Mouse (Mus musculus) megakaryocyte, embryonic 14.5 days (primary cell): Measurements from ENCODE around the gene Cgnl1. TPM values are rescaled to one million over a fixed set of nuclear protein-coding genes. Genes with fewer than 3 reads are reported as not detected.

ENCODE experiments used
- H3K27me3 ChIP-seq: replicated peaks from 2 replicates; pipeline ENCODE3; 2012; ENCODE audit warnings: inconsistent platforms
- H3K36me3 ChIP-seq: replicated peaks from 2 replicates; pipeline ENCODE3; 2012; ENCODE audit warnings: low read length, inconsistent platforms, mixed read lengths
- H3K4me1 ChIP-seq: 2 replicates; pipeline ENCODE4 v1.6.1; 2012; ENCODE audit warnings: inconsistent platforms
- H3K4me3 ChIP-seq: replicated peaks from 2 replicates; pipeline ENCODE3; 2012; ENCODE audit warnings: moderate library complexity, mild to moderate bottlenecking, inconsistent platforms
- H3K9me3 ChIP-seq: 2 replicates; pipeline ENCODE4 v1.6.1; 2012; ENCODE audit warnings: inconsistent platforms
- FLI1 ChIP-seq: IDR thresholded peaks from 2 replicates; pipeline ENCODE4 v1.6.1; 2012; ENCODE audit warnings: low read length, inconsistent platforms, mixed read lengths
- GATA1 ChIP-seq: IDR thresholded peaks from 3 replicates; pipeline ENCODE4 v1.6.1; 2012; ENCODE audit warnings: mixed read lengths, low read length, inconsistent platforms, borderline replicate concordance
- polyA plus RNA-seq: library from polyadenylated mRNA; stranded (reverse); fragments of >175 nt; gene quantifications from 2 replicates; pipeline ENCODE4 v1.2.3, GENCODE M21; 2012; ENCODE audit warnings: low replicate concordance; ENCODE audit not compliant: insufficient read depth

Cgnl1 gene
- polyA plus RNA-seq, 1 experiment, result 0.04 TPM

- Histone ChIP-seq H3K4me1 (no peaks in the 10 kb centered on the region), H3K9me3 (no peaks in the 10 kb centered on the region), H3K4me3 (no peak overlapping the region), H3K36me3 (no peaks in the 10 kb centered on the region), H3K27me3 (peaks cover 35% of the 10 kb centered on the region)
- TF ChIP-seq GATA1 (no peak), FLI1 (no peak)
Observed at GRCm38 (mm10) chr9:71727233-71727632, 44.2 kb downstream of the Cgnl1 start.

DNA sequence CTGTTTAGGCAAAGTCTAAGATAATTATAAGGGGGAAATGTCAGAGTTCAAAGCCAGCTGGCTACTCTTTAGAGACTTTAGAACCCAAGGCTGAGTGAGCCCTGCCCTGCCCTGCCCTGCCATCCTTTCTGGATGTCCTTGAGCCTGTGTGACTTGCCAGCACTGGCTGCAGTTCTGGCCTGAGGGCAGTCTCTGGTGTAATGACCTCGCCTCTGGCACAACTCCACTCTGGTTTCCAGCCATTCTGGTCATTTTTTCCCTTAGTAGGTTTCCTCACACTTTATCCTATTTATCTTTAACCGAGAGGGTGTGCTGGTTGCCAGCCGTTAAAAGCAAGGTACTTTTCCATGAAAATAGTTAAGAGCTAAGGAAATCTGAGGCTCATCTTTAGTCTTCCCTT lies 45.3 kb downstream of the Cgnl1 start:
- no peak for TF ChIP-seq FLI1
- TF ChIP-seq GATA1, result no peak
- Histone ChIP-seq H3K4me1 (no peaks in the 10 kb centered on the region), H3K27me3 (peaks cover 41% of the 10 kb centered on the region), H3K4me3 (no peak overlapping the region), H3K9me3 (no peaks in the 10 kb centered on the region), H3K36me3 (no peaks in the 10 kb centered on the region)

GRCm38 (mm10) chr9:71722366-71722765 lies 49.0 kb downstream of the Cgnl1 start:
- Histone ChIP-seq H3K4me3 (no peak overlapping the region), H3K9me3 (no peaks in the 10 kb centered on the region), H3K27me3 (peaks cover 33% of the 10 kb centered on the region), H3K36me3 (no peaks in the 10 kb centered on the region), H3K4me1 (no peaks in the 10 kb centered on the region)
- TF ChIP-seq GATA1, result no peak
- no peak for TF ChIP-seq FLI1

- Histone ChIP-seq H3K27me3 (peaks cover 33% of the 10 kb centered on the region), H3K36me3 (no peaks in the 10 kb centered on the region), H3K9me3 (no peaks in the 10 kb centered on the region), H3K4me1 (no peaks in the 10 kb centered on the region), H3K4me3 (no peak overlapping the region)
- TF ChIP-seq FLI1, result no peak
- no peak for TF ChIP-seq GATA1
Observed at GRCm38 (mm10) chr9:71716995-71717394, 54.4 kb downstream of the Cgnl1 start.

DNA sequence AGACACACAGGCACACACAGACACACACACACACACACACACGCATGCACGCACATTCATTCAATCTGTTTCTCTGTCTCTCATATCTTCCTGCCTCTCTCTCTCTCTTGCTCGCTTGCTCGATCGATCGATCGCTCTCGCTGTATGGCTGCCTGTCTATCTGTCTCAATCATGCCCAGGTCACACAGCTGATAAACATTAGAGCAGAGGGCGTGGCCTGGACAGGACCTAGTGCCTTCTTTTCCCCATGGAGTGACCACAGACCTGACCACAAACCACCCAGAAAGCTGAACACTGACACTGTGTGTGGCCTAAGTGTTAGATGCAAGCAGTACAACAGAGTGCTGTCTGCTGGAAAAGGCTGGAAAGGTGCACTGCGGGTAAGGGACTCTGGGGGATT lies 60.6 kb downstream of the Cgnl1 start:
- TF ChIP-seq FLI1 (no peak), GATA1 (no peak)
- Histone ChIP-seq H3K4me3 (no peak overlapping the region), H3K9me3 (no peaks in the 10 kb centered on the region), H3K27me3 (peaks cover 53% of the 10 kb centered on the region), H3K4me1 (peaks cover 6% of the 10 kb centered on the region), H3K36me3 (no peaks in the 10 kb centered on the region)

GRCm38 (mm10) chr9:71709199-71709598 lies 62.2 kb downstream of the Cgnl1 start:
- H3K4me3 ChIP-seq, result no peak overlapping the region
- H3K27me3 ChIP-seq, result peaks cover 57% of the 10 kb centered on the region
- H3K4me1 ChIP-seq, result peaks cover 6% of the 10 kb centered on the region
- TF ChIP-seq GATA1 (no peak), FLI1 (no peak)
- 0 out of 2 replicates have a peak, but pooled peaks cover 6% of the 10 kb centered on the region for H3K9me3 ChIP-seq
- no peaks in the 10 kb centered on the region for H3K36me3 ChIP-seq

DNA sequence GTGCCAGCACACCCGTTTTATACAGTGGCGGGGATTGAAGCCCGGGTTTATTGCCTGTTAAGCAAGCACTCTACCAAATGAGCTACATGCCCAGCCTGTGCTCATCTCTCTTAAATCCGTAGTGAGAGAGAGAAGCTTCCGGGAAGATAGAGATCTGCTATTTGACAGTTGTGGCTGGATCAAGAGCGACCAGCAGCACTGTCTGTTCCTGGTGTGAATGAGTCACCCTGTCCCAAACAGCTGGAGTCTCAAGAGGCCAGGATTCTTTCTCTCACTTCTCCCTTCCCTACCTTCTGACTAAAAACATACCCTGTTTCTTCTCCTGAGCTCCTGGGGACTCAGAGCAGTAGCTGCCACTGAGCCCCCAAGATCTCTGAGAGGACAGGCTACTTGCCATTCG lies 63.4 kb downstream of the Cgnl1 start:
- H3K9me3 ChIP-seq, result 0 out of 2 replicates have a peak, but pooled peaks cover 6% of the 10 kb centered on the region
- H3K36me3 ChIP-seq, result no peaks in the 10 kb centered on the region
- TF ChIP-seq GATA1, result no peak
- TF ChIP-seq FLI1, result no peak
- peaks cover 6% of the 10 kb centered on the region for H3K4me1 ChIP-seq
- H3K27me3 ChIP-seq, result peaks cover 57% of the 10 kb centered on the region
- H3K4me3 ChIP-seq, result no peak overlapping the region

DNA sequence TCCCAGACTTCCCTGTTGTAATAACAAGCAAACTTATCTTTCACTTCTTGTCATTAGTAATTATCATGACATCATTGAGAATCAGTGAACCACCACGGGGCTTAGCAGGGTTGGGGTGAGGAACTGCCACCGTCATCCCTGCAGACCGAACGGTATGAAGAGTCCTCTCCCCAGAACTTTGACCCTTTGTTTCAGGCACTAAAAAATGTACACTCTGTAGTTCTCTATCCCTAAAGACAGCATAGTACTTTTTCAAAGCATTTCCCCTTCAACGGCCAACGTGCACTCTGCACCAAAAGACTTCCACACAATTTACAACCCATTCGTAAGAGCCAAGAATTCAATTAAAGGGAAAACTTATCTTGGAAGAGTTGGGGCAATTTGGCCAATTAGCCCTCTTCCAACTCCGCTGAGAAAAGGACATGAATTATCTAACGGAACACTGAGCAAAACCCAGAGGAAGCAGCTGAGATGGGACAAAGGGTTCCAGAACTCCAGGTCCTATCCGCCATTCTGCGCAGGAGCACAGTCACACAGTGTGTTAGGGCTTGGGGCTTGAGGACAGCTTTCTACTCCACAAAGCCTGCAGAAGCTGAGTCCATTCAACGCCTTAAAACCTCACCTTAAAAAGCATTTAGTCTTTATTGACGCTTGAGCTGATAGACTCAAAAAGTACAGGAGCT lies 66.9 kb downstream of the Cgnl1 start:
- TF ChIP-seq GATA1, result no peak
- no peak for TF ChIP-seq FLI1
- no peaks in the 10 kb centered on the region for H3K4me1 ChIP-seq

DNA sequence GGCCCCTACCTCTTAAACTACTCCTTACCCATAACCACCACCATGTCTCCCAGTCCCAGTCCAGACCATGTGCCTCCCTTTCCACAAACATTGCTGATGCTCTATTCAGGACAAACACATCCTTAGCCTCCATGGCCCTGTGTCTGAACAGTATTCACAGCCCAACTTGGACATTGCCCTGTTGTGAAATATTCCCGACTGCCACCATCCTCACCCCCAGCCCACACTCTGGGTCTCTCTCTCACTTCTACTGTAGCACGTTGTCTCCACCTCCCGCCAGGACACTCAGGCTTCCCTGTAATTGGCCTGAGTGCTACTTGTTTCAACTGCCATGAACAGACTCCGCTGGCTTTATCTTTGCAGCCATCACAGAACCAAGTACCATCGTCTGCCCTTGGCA lies 72.3 kb downstream of the Cgnl1 start:
- TF ChIP-seq FLI1 (no peak), GATA1 (no peak)
- Histone ChIP-seq H3K4me1 (peaks cover 10% of the 10 kb centered on the region), H3K36me3 (no peaks in the 10 kb centered on the region), H3K27me3 (peaks cover 66% of the 10 kb centered on the region), H3K4me3 (no peak overlapping the region), H3K9me3 (0 out of 2 replicates have a peak, but pooled peaks cover 2% of the 10 kb centered on the region)

More for the DNA sequence above, 66.9 kb downstream of the Cgnl1 start:
- peaks cover 66% of the 10 kb centered on the region for H3K27me3 ChIP-seq
- H3K9me3 ChIP-seq, result 0 out of 2 replicates have a peak, but pooled peaks cover 6% of the 10 kb centered on the region
- H3K4me3 ChIP-seq, result no peak overlapping the region
- H3K36me3 ChIP-seq, result no peaks in the 10 kb centered on the region

DNA sequence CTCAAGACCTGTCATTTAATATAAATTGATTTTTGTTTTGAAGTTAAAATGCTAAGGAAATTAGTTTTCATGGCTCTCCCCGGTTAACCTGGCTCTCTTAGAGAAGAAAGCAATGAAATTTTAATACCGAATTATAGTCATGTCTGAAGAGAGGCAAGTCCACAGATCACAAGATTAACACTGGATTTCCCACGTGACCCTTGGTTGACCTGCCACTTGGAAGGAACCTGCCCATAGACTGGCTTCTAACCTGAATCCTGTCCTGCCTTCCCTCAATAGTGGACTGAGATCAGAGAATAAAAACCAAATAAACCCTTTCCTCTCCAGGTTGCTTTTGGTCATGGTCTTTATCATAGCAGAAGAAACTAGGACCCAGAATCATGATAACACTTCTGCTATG lies 73.3 kb downstream of the Cgnl1 start:
- TF ChIP-seq FLI1 (no peak), GATA1 (no peak)
- Histone ChIP-seq H3K4me1 (peaks cover 13% of the 10 kb centered on the region), H3K27me3 (peaks cover 64% of the 10 kb centered on the region)

More for the DNA sequence above, 73.3 kb downstream of the Cgnl1 start:
- Histone ChIP-seq H3K4me3 (no peak overlapping the region), H3K36me3 (no peaks in the 10 kb centered on the region), H3K9me3 (0 out of 2 replicates have a peak, but pooled peaks cover 2% of the 10 kb centered on the region)
